Mouse (Mus musculus): ENCODE data around the gene Atg4a. TPM values are rescaled to one million over a fixed set of nuclear protein-coding genes. Genes with fewer than 3 reads are reported as not detected.

The Atg4a gene
- polyA plus RNA-seq (2012; rRNA removed), result 2.7 and 7.2 TPM in 2 replicates

DNA sequence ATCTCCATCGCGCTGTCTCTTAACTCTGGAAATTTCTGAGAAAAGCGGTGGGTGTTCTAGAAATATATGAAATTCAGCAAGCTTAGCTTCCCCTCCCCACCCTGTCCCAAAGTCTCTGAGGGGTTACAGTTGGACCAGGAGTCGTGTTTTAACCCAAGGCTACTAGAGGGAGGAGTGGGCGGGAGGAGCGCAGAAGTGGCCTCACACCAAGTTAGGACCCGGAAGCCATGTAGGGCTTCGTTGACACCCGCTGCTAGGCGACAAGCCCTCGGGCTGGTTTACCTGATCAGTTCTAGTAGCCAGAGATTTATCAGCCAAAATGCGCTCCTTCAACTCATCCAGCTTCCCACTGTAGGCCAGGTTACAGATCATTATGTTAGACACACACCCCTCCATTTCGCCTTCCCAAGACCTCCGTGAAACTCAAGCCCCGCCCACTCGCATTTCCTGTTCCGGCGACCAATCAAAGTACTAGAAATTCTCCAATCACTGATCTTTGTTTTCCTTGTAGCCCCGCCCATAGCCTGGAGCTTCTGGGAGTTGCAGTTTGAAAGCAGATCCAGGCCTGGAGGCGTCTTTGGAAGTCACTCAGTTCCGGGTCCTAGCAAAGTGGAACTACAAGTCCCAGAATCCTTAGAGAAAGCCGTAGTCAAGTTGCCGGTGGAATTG is at the start of gene Atg4a, which contains the start of gene Psmd10:
TSS of gene Atg4a (plus strand) at position 636 of the 669 bp plus-strand sequence.
TSS of gene Psmd10 (minus strand) at position 457 of the 669 bp plus-strand sequence.
- peak; percentile 80 for DNase-seq
- no peak for TF ChIP-seq CTCF (IDR thresholded peaks at IDR 0.05; ENCODE audit: insufficient read depth, low read length)
- no peak for TF ChIP-seq POLR2A (IDR thresholded peaks at IDR 0.05; ENCODE audit: borderline replicate concordance, extremely low read depth, low read depth, low read length)
- H3K4me3 ChIP-seq (replicated peaks; ENCODE audit: extremely low read depth, low read depth, low read length), result peak within 1 kb of the TSS; percentile 80
- WGBS, result 27% methylated on average over 23 of the region's 23 CpGs
- no peaks in the 10 kb centered on the region for H3K4me1 ChIP-seq (ENCODE audit: control insufficient read depth, insufficient read depth, low read length)

- no peak for TF ChIP-seq POLR2A (IDR thresholded peaks at IDR 0.05; ENCODE audit: borderline replicate concordance, extremely low read depth, low read depth, low read length)
- TF ChIP-seq CTCF (IDR thresholded peaks at IDR 0.05; ENCODE audit: insufficient read depth, low read length), result no peak
- 50% methylated on average over 7 of the region's 7 CpGs for WGBS
- no peaks in the 10 kb centered on the region for H3K4me1 ChIP-seq (ENCODE audit: control insufficient read depth, insufficient read depth, low read length)
- DNase-seq, result no peak
- H3K4me3 ChIP-seq (replicated peaks; ENCODE audit: extremely low read depth, low read depth, low read length), result no peak within 1 kb of the TSS
Observed at GRCm38 (mm10) chrX:140907360-140907759, 49.3 kb upstream of the Atg4a start, which contains the start of gene Vsig1. TSS of gene Vsig1 (plus strand) at chrX:140907608.

- WGBS, result 79% methylated on average over 6 of the region's 6 CpGs
- no peak for TF ChIP-seq CTCF (IDR thresholded peaks at IDR 0.05; ENCODE audit: insufficient read depth, low read length)
- no peak for TF ChIP-seq POLR2A (IDR thresholded peaks at IDR 0.05; ENCODE audit: borderline replicate concordance, extremely low read depth, low read depth, low read length)
Observed at GRCm38 (mm10) chrX:140921321-140921720, 35.4 kb upstream of the Atg4a start.

GRCm38 (mm10) chrX:140932066-140932465 is 24.6 kb upstream of the Atg4a start:
- H3K4me1 ChIP-seq (ENCODE audit: control insufficient read depth, insufficient read depth, low read length), result no peaks in the 10 kb centered on the region
- no peak for TF ChIP-seq CTCF (IDR thresholded peaks at IDR 0.05; ENCODE audit: insufficient read depth, low read length)
- TF ChIP-seq POLR2A (IDR thresholded peaks at IDR 0.05; ENCODE audit: borderline replicate concordance, extremely low read depth, low read depth, low read length), result no peak
- WGBS, result 74% methylated on average over 3 of the region's 3 CpGs
- no peak for DNase-seq
- no peak overlapping the region for H3K4me3 ChIP-seq (replicated peaks; ENCODE audit: extremely low read depth, low read depth, low read length)

More at GRCm38 (mm10) chrX:140921321-140921720, 35.4 kb upstream of the Atg4a start:
- Histone ChIP-seq H3K4me1 (ENCODE audit: control insufficient read depth, insufficient read depth, low read length) (no peaks in the 10 kb centered on the region), H3K4me3 (replicated peaks; ENCODE audit: extremely low read depth, low read depth, low read length) (no peak overlapping the region)
- DNase-seq, result no peak

- H3K4me1 ChIP-seq (ENCODE audit: control insufficient read depth, insufficient read depth, low read length), result no peaks in the 10 kb centered on the region
- 58% methylated on average over 3 of the region's 3 CpGs for WGBS
- TF ChIP-seq POLR2A (IDR thresholded peaks at IDR 0.05; ENCODE audit: borderline replicate concordance, extremely low read depth, low read depth, low read length) (no peak), CTCF (IDR thresholded peaks at IDR 0.05; ENCODE audit: insufficient read depth, low read length) (no peak)
- H3K4me3 ChIP-seq (replicated peaks; ENCODE audit: extremely low read depth, low read depth, low read length), result no peak overlapping the region
- DNase-seq, result no peak
Observed at GRCm38 (mm10) chrX:140933263-140933662, 23.4 kb upstream of the Atg4a start.

- 69% methylated on average over 5 of the region's 5 CpGs for WGBS
- H3K4me1 ChIP-seq (ENCODE audit: control insufficient read depth, insufficient read depth, low read length), result no peaks in the 10 kb centered on the region
- TF ChIP-seq CTCF (IDR thresholded peaks at IDR 0.05; ENCODE audit: insufficient read depth, low read length) (no peak), POLR2A (IDR thresholded peaks at IDR 0.05; ENCODE audit: borderline replicate concordance, extremely low read depth, low read depth, low read length) (no peak)
Observed at GRCm38 (mm10) chrX:140936271-140936670, 20.4 kb upstream of the Atg4a start.

DNA sequence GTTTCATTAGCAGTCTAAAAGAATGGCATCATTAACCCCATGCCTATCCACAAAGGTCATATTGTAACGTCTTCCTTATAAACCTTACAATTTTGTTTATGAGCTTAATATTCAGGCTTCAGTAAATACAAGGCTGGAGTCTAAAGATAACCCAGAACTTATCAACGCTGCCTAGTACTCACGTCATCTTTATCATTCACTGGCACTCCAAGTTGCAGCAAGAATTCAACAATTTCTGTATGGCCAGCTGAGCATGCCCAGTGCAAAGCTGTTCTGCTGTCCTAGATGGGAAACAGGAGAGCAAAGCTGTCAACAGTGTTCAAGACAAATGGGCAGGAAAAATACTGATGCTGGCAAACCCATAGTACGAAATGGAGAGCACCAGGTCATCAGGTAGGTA is 3.1 kb upstream of the Atg4a start:
- DNase-seq, result no peak
- TF ChIP-seq POLR2A (IDR thresholded peaks at IDR 0.05; ENCODE audit: borderline replicate concordance, extremely low read depth, low read depth, low read length) (no peak), CTCF (IDR thresholded peaks at IDR 0.05; ENCODE audit: insufficient read depth, low read length) (no peak)
- WGBS, result 85% methylated on average over 4 of the region's 4 CpGs
- no peak overlapping the region for H3K4me3 ChIP-seq (replicated peaks; ENCODE audit: extremely low read depth, low read depth, low read length)
- H3K4me1 ChIP-seq (ENCODE audit: control insufficient read depth, insufficient read depth, low read length), result no peaks in the 10 kb centered on the region

More at GRCm38 (mm10) chrX:140936271-140936670, 20.4 kb upstream of the Atg4a start:
- no peak overlapping the region for H3K4me3 ChIP-seq (replicated peaks; ENCODE audit: extremely low read depth, low read depth, low read length)
- DNase-seq, result no peak

GRCm38 (mm10) chrX:140956959-140957358 is 252 bp downstream of the Atg4a start:
- 30% methylated on average over 5 of the region's 5 CpGs for WGBS
- TF ChIP-seq POLR2A (IDR thresholded peaks at IDR 0.05; ENCODE audit: borderline replicate concordance, extremely low read depth, low read depth, low read length) (no peak), CTCF (IDR thresholded peaks at IDR 0.05; ENCODE audit: insufficient read depth, low read length) (no peak)
- Histone ChIP-seq H3K4me1 (ENCODE audit: control insufficient read depth, insufficient read depth, low read length) (no peaks in the 10 kb centered on the region), H3K4me3 (replicated peaks; ENCODE audit: extremely low read depth, low read depth, low read length) (peak overlapping the region; percentile 80)
- no peak for DNase-seq

DNA sequence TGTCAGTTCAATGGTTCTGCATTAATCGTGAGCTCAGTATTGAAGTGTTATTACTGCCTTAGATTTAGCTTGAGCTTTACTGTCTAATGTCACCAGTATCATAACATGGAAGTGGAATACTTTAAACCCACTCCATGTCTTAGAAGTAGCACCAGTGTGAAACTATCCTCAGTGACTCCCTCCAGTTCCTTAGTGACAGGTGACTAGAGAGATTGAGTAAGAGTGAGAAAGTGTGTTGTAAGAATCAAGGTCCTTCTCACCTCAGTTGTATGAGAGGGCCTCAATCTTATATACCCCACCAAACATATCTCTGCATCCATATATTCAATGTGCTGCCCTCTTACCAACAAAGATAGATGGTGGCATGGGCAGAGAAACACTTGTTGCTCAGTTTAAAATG is 22.2 kb downstream of the Atg4a start:
- TF ChIP-seq CTCF (IDR thresholded peaks at IDR 0.05; ENCODE audit: insufficient read depth, low read length), result no peak
- no peak for TF ChIP-seq POLR2A (IDR thresholded peaks at IDR 0.05; ENCODE audit: borderline replicate concordance, extremely low read depth, low read depth, low read length)
- WGBS, result 80% methylated on average over 1 of the region's 1 CpGs
- H3K4me1 ChIP-seq (ENCODE audit: control insufficient read depth, insufficient read depth, low read length), result peaks cover 17% of the 10 kb centered on the region
- no peak for DNase-seq
- H3K4me3 ChIP-seq (replicated peaks; ENCODE audit: extremely low read depth, low read depth, low read length), result no peak overlapping the region

DNA sequence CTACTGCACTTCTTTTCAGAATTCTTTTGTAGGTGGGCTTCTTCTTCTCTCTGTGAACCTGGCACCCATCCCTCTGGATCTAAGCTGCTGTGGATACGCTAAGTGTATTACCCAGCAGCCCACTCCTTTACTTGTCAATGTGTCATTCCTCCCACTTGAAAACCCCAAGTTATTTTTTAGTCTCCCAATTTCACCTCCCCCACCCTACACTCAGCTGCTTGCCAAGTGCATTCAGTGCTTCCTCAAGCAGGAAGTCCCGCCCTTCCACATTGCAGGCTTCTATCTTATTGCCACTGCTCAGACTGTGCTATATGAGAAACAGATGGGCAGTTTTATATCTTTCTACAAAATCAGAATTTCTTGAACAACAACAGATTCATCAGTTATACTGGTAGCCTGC is 22.8 kb downstream of the Atg4a start:
- WGBS, result 45% methylated on average over 2 of the region's 2 CpGs
- Histone ChIP-seq H3K4me3 (replicated peaks; ENCODE audit: extremely low read depth, low read depth, low read length) (no peak overlapping the region), H3K4me1 (ENCODE audit: control insufficient read depth, insufficient read depth, low read length) (peaks cover 17% of the 10 kb centered on the region)
- no peak for DNase-seq
- no peak for TF ChIP-seq POLR2A (IDR thresholded peaks at IDR 0.05; ENCODE audit: borderline replicate concordance, extremely low read depth, low read depth, low read length)
- no peak for TF ChIP-seq CTCF (IDR thresholded peaks at IDR 0.05; ENCODE audit: insufficient read depth, low read length)
